Mouse (Mus musculus): ENCODE results near the gene Gpr132. TPM values are rescaled to one million over a fixed set of nuclear protein-coding genes. Genes with fewer than 3 reads are reported as not detected.
A peak's percentile ranks its signal among the peaks of the same experiment; 100 is the strongest.
"Not testable (repeated sequence)": the region's sequence is repeated elsewhere in the genome, so short reads cannot be mapped to it uniquely, and the experiment has no call there.

The Gpr132 gene
- polyA plus RNA-seq, 1 experiment from 2014 or later, result 0.32 TPM

DNA sequence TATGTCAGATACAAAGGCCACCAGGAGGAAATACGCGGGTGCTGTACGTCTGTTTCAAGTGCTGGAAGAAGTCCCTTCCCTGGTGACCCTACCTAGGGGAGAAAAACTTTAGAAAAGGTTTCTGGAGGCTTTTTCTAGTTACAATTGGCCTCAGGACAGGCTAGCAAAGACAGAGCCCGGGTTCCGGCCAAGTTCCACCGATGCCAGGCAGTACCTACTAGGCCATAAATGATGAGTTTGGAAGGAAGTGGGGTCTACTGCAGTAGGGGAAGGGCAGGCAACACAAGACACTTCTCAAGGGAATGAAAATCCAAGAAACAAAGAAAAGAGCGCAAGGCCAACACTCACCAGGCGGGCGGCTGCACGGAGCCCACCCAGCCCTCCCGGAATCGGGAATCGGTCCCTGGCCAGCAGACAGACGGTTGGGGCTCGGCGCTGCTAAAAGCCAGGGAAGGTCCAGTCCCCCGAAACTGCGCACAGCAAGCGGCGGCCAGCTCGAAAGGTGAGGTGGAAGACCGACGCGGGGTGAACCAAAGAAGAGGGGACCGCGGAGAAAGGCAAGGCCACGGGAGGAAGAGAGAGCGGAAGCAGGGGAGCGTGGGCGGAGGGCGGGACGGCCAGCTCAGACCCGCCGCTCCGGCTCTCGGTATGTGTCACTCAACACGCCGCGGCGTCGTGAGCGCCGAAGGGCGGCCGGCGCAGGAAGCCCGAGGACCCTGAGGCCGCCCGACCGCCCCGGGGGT is 39.4 kb downstream of the Gpr132 start:
- Histone ChIP-seq H3K27ac (peak overlapping the region; percentile 93), H3K9ac (peak overlapping the region; percentile 97), H3K27me3 (replicated peaks) (no peaks in the 10 kb centered on the region), H3K4me1 (peaks cover 63% of the 10 kb centered on the region), H3K4me2 (peak overlapping the region; percentile 71), H3K36me3 (peaks cover 61% of the 10 kb centered on the region), H3K4me3 (peak overlapping the region; percentile 93), H3K9me3 (replicated peaks) (no peaks in the 10 kb centered on the region)
- ATAC-seq, result peak; percentile 73
- WGBS (ENCODE audit: insufficient replicate concordance), result under 1% methylated on average over 49 of the region's 51 CpGs

DNA sequence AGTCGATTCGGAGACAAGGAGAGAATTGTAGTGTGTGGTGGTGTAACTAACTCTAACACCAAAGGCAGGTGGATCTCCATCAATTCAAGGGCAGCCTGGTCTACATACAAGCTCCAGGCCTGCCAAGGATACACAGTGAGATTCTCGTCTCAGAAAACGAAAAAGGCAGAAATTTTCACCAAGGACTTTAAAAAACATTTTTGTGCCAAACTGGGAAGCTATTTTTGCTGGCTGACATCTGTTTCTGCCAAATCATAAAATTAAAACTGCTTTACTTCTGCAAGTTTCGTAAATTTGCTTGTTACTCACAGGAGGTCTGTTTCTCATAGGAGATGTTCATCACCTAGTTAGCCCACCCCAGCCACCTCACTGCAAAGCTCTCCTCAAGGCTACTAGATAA is 42.1 kb downstream of the Gpr132 start:
- Histone ChIP-seq H3K36me3 (peaks cover 72% of the 10 kb centered on the region), H3K4me3 (peak overlapping the region; percentile 93; the same call in 1 of the 2 replicates), H3K27me3 (replicated peaks) (no peaks in the 10 kb centered on the region), H3K9me3 (replicated peaks) (no peaks in the 10 kb centered on the region), H3K4me2 (peak overlapping the region; percentile 71), H3K4me1 (peaks cover 81% of the 10 kb centered on the region), H3K27ac (0 out of 2 replicates have a peak overlapping the region, but pooled peaks have one; percentile 7), H3K9ac (peak overlapping the region; percentile 97)
- no peak for ATAC-seq
- 73% methylated on average over 5 of the region's 5 CpGs for WGBS (ENCODE audit: insufficient replicate concordance)

DNA sequence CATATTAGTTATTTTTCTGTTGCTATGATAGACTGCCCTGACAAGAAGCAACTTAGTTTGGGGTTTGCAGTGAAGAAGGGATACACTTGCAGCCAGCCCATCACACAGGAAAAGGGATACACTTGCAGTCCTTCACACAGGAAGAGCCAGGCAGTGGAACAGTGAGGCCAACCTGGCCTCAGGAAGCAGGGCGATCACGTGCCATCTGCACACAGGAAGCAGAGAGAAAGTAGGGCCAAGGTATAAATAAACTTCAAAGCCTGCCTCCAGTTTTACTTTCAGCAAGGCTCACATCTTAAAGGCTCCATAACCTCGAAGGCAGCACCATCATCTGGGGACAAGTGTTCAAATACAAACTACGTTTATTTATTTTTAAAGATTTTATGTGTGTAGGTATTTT is 44.8 kb downstream of the Gpr132 start:
- H3K9ac ChIP-seq, result peak overlapping the region; percentile 33; the same call in 1 of the 2 replicates
- H3K4me3 ChIP-seq, result no peak overlapping the region
- 45% methylated on average over 4 of the region's 4 CpGs for WGBS (ENCODE audit: insufficient replicate concordance)
- no peaks in the 10 kb centered on the region for H3K9me3 ChIP-seq (replicated peaks)
- peak overlapping the region; percentile 71 for H3K4me2 ChIP-seq
- no peak overlapping the region for H3K27ac ChIP-seq
- no peak for ATAC-seq
- H3K27me3 ChIP-seq (replicated peaks), result no peaks in the 10 kb centered on the region
- H3K36me3 ChIP-seq, result peaks cover 97% of the 10 kb centered on the region
- peaks cover 78% of the 10 kb centered on the region for H3K4me1 ChIP-seq

- H3K9ac ChIP-seq, result no peak overlapping the region; the same call in 1 of the 2 replicates
- ATAC-seq, result no peak
- H3K27me3 ChIP-seq (replicated peaks), result no peaks in the 10 kb centered on the region
- H3K9me3 ChIP-seq (replicated peaks), result no peaks in the 10 kb centered on the region
- H3K4me3 ChIP-seq, result no peak overlapping the region
- 65% methylated on average over 2 of the region's 2 CpGs for WGBS (ENCODE audit: insufficient replicate concordance)
- H3K36me3 ChIP-seq, result peaks cover 97% of the 10 kb centered on the region
- H3K4me1 ChIP-seq, result peaks cover 73% of the 10 kb centered on the region
- no peak overlapping the region for H3K27ac ChIP-seq
- peak overlapping the region; percentile 24 for H3K4me2 ChIP-seq
These were observed 45.4 kb downstream of the Gpr132 start for GRCm38 (mm10) chr12:112822676-112823075.

DNA sequence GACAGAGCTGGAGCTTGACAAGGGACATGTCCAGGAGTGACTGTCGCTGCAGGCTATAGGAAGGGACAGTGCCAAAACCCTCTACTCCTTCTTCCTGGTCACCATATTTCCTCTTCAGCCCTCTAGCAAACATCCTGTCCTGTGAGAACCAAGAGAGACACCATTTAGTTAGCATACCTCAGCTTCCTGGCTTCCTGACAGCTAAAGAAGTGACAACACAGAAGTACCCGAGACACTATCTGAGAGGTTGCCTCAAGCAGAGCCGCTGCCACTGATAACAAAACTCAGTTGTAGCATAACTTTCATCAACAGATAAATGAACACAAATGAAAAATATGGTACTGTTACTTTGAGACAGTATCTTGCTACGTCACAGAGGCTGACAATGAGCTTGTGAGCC is 46.1 kb downstream of the Gpr132 start:
- Histone ChIP-seq H3K4me3 (peak overlapping the region; percentile 3; the same call in 1 of the 2 replicates), H3K9ac (no peak overlapping the region), H3K4me1 (peaks cover 66% of the 10 kb centered on the region), H3K36me3 (peaks cover 97% of the 10 kb centered on the region), H3K4me2 (0 out of 2 replicates have a peak overlapping the region, but pooled peaks have one; percentile 15), H3K27ac (no peak overlapping the region), H3K27me3 (replicated peaks) (no peaks in the 10 kb centered on the region), H3K9me3 (replicated peaks) (no peaks in the 10 kb centered on the region)
- ATAC-seq, result no peak
- 36% methylated on average over 4 of the region's 4 CpGs for WGBS (ENCODE audit: insufficient replicate concordance)

DNA sequence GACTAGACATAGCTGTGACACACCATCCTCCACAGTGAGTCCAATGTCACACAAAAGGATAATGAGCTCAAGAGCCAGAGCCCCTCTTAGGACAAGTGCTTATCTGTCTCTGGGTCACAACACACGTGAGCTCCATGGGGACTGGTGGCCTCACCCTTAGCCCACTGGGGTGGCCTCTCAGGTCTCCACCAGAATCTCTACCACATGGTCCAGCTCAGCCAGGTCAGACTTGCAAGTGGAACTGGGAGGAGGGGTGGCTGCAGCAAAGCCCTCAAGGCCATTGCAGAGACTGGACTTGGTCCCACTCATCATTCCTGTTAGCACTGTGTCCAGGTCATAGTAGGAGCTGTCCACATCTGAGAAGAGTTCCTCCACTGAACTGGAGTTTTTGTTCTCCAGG is 46.8 kb downstream of the Gpr132 start:
- H3K36me3 ChIP-seq, result peaks cover 97% of the 10 kb centered on the region
- no peak overlapping the region for H3K4me3 ChIP-seq
- H3K4me2 ChIP-seq, result no peak overlapping the region
- H3K9me3 ChIP-seq (replicated peaks), result no peaks in the 10 kb centered on the region
- H3K27me3 ChIP-seq (replicated peaks), result no peaks in the 10 kb centered on the region
- 22% methylated on average over 1 of the region's 1 CpGs for WGBS (ENCODE audit: insufficient replicate concordance)
- no peak; the same call in 1 of the 2 replicates for ATAC-seq
- H3K9ac ChIP-seq, result no peak overlapping the region; the same call in 1 of the 2 replicates
- peaks cover 58% of the 10 kb centered on the region for H3K4me1 ChIP-seq
- H3K27ac ChIP-seq, result no peak overlapping the region

GRCm38 (mm10) chr12:112820401-112820999 is 47.5 kb downstream of the Gpr132 start:
- 81% methylated on average over 12 of the region's 12 CpGs for WGBS (ENCODE audit: insufficient replicate concordance)
- H3K4me2 ChIP-seq, result no peak overlapping the region
- no peak overlapping the region for H3K27ac ChIP-seq
- no peaks in the 10 kb centered on the region for H3K9me3 ChIP-seq (replicated peaks)
- no peak overlapping the region for H3K4me3 ChIP-seq
- peaks cover 97% of the 10 kb centered on the region for H3K36me3 ChIP-seq
- ATAC-seq, result no peak
- no peak overlapping the region for H3K9ac ChIP-seq
- peaks cover 51% of the 10 kb centered on the region for H3K4me1 ChIP-seq
- H3K27me3 ChIP-seq (replicated peaks), result no peaks in the 10 kb centered on the region

GRCm38 (mm10) chr12:112819057-112819662 is 48.9 kb downstream of the Gpr132 start:
- 87% methylated on average over 8 of the region's 8 CpGs for WGBS (ENCODE audit: insufficient replicate concordance)
- Histone ChIP-seq H3K9ac (no peak overlapping the region), H3K9me3 (replicated peaks) (no peaks in the 10 kb centered on the region), H3K4me2 (no peak overlapping the region), H3K27ac (no peak overlapping the region), H3K36me3 (peaks cover 92% of the 10 kb centered on the region), H3K27me3 (replicated peaks) (no peaks in the 10 kb centered on the region), H3K4me1 (peaks cover 38% of the 10 kb centered on the region), H3K4me3 (no peak overlapping the region)
- ATAC-seq, result no peak

GRCm38 (mm10) chr12:112816866-112817265 is 51.2 kb downstream of the Gpr132 start:
- Histone ChIP-seq H3K4me1 (peaks cover 15% of the 10 kb centered on the region), H3K36me3 (peaks cover 71% of the 10 kb centered on the region)
- 76% methylated on average over 7 of the region's 7 CpGs for WGBS (ENCODE audit: insufficient replicate concordance)
- not testable (repeated sequence) for H3K4me2 ChIP-seq; H3K9ac ChIP-seq; ATAC-seq; H3K27me3 ChIP-seq (replicated peaks); H3K9me3 ChIP-seq (replicated peaks); H3K27ac ChIP-seq; H3K4me3 ChIP-seq

- Histone ChIP-seq H3K9me3 (replicated peaks) (no peaks in the 10 kb centered on the region), H3K9ac (no peak overlapping the region), H3K4me1 (peaks cover 9% of the 10 kb centered on the region), H3K4me3 (no peak overlapping the region), H3K4me2 (no peak overlapping the region), H3K36me3 (peaks cover 65% of the 10 kb centered on the region), H3K27ac (no peak overlapping the region), H3K27me3 (replicated peaks) (peaks cover 3% of the 10 kb centered on the region)
- 57% methylated on average over 4 of the region's 4 CpGs for WGBS (ENCODE audit: insufficient replicate concordance)
- ATAC-seq, result no peak
These were observed 51.7 kb downstream of the Gpr132 start for GRCm38 (mm10) chr12:112816294-112816693.

DNA sequence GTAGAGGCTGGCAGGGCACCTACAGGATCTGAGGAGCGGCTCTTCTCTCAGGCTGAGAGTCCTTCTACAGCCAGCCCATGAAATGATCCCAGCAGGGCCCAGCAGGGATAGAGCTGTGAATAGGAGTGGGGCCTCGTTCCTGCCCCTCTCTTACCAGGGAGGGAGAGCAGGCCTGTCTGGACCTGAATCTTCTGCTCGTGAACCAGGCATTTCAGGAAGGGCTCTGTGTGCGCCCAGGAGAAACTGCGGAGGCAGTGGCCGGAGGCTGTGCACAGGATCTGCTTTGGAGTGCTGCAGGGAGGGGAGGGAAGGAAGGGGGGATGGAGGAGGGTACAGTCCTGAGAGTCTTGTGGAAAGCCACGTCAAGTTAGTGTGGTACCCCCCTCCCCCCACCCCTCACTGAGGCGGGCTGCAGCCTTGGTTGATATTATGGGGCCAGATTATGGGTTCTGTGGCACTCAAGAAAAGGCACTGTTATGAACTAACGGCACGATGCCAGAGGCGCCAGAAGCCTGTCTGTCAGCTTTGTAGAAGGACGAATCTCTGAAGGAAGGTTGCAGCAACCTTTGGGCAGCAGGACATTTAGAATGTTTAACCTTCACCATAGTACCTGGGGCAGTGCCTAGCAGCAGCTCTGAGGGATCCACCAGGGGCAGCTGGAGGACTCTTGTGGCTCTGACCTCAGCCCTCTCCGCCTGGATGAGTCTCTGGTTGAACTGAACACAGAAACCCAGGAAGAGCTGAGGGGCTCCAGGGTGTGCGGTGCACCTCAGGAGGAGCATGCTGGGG is 53.2 kb downstream of the Gpr132 start:
- Histone ChIP-seq H3K27ac (no peak overlapping the region), H3K36me3 (peaks cover 51% of the 10 kb centered on the region), H3K4me1 (peaks cover 3% of the 10 kb centered on the region), H3K9me3 (replicated peaks) (no peaks in the 10 kb centered on the region), H3K27me3 (replicated peaks) (peaks cover 17% of the 10 kb centered on the region), H3K4me2 (no peak overlapping the region), H3K4me3 (no peak overlapping the region), H3K9ac (no peak overlapping the region)
- no peak for ATAC-seq
- WGBS (ENCODE audit: insufficient replicate concordance), result 78% methylated on average over 14 of the region's 14 CpGs

Measured in liver, embryonic 12.5 days (tissue).